Mouse (Mus musculus): ENCODE measurements around the gene Crabp2.

GRCm38 (mm10) chr3:87972776-87973175 is 24.3 kb downstream of the Crabp2 start:
- no peak for TF ChIP-seq POLR2A (IDR thresholded peaks at IDR 0.05; ENCODE audit: insufficient read depth, low read depth, low read length)
- TF ChIP-seq CTCF (IDR thresholded peaks at IDR 0.05; ENCODE audit: insufficient read depth, low read depth, low read length), result no peak

Measured in olfactory bulb, adult 2 months (tissue).